Mouse (Mus musculus): ENCODE data around the gene Ppcs.

Gene Ppcs

DNA sequence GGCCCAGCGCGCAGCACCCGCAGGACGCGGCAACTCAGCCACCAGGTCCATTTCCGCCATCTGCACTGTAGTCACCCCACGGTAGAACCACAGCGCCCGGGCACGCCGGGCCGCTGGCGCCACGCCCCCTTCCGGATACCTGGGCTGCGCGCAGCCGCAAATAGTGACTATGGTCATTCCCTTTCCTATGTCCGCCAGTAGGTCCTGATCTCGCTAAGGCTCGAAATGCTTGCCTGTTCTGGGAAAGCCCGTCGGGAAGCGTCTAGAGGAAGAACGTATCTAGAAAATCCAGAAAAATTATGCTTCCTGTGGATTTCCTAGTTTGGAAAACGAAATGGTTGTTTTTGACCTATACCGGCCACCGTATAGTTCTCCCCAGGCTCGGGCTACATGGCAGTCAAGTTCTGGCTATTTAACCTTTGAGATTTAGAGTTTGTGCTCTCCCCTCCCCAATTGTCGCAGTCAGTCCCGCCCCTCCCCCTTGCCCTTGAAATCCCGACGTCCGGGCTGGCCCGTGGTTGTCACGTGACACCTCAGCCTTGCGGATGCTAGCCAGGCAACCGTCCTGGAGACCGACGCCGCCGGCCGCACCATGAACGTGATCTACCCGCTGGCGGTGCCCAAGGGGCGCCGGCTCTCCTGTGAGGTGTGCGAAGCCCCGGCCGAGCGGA, at the start of gene Ppcs, which contains the start of gene Zmynd12:
Gene Ppcs (minus strand): TSS at position 127 of the 671 bp plus-strand sequence.
Gene Zmynd12 (plus strand): TSS at position 521 of the 671 bp plus-strand sequence.
- DNase-seq, result peak; percentile 94

GRCm38 (mm10) chr4:119467720-119468380, 45.6 kb upstream of the Ppcs start:
- peak; percentile 20 for DNase-seq

DNA sequence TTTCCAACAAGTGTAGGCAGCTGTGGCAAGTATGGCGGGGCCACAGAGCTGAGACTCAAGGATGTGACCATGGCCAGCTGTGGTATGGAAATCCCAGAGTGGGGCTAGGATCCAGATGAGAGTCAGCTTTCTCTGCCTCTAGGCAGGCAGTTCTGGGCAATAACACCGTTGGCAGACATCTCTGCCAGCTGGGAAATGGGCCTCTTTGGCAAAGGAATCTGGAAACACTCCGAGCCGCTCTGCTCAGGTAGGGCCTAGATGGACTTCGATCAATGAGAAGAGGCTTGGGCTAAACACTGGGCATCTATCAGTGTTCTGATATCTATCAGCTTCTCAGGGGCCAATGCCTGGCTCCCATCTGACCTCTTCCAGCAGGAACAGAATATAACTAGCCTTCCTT, 43.6 kb upstream of the Ppcs start:
- no peak for DNase-seq

DNA sequence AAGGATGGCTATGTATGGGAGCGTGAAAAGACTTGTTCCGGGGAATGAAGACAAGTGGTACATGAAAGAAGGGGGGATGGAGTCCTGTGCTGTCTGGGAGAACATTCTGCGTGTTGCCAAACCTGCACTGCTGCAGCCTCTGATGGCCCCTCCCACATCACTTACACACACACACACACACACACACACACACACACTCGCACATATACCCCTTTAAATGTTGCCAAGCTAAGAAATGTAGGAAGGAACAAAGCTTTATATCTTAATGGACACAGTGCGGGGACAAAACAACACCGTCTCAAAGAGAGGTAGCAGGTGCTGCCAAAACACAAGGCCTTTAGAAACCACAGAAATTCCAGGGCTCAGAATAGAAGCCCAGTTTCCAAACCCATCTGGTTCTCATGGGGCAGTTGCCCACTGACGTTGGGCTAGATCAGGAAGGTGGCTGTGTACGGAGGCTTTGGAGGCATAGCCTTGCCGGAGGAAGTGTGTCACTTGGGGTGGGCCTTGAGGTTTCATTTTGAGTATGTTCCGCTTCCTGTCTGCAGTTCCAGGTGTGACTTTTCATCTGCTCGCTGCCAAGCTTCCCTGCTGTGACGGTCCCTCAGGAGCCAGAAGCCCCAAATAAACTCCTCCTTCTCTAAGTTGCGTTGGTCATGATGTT, 41.7 kb upstream of the Ppcs start:
- DNase-seq, result no peak

DNA sequence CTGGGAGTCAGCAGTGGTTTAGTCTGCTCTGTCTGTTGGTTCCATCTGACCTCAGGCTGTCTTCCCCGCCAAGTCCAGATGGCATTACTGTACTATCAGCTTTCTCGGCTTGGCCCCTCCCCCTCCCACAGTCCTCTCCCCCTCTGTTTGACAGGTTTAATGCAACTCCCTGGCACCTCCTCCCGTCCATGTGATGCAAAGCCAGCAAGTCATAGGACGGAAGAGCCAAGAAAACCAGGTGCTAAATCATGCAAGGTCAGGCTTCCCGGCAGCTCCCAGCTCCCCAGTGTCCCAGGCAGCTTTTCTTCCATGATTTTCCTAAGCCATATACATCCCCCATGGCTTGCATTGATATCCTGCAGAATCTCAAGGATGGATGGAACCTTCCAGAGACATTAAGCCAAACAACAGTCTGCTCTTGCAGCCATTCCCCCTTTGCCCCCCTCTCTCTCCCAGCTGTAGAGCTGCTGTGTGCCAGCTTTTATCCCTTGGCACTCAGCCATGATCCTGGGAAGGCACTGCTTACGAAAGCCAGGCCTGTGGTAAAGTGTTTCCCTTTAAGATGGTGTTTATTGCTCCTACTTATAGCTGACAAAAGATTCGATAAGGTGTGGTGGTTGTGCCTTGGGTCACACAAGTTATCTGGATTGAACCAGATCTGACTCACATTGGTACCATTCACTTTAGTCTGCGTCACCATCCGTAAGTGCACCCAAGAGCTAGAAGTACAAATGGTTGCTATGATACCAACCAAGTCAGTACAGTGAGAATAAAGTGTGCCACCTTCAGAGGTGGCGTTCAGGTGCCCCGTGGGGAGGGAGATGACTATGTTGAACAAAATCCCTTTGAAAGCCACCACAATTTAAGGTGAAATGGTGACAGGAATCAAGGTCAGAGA, 40.9 kb upstream of the Ppcs start:
- DNase-seq, result peak; percentile 45

GRCm38 (mm10) chr4:119462457-119462856, 40.2 kb upstream of the Ppcs start:
- no peak for DNase-seq

DNA sequence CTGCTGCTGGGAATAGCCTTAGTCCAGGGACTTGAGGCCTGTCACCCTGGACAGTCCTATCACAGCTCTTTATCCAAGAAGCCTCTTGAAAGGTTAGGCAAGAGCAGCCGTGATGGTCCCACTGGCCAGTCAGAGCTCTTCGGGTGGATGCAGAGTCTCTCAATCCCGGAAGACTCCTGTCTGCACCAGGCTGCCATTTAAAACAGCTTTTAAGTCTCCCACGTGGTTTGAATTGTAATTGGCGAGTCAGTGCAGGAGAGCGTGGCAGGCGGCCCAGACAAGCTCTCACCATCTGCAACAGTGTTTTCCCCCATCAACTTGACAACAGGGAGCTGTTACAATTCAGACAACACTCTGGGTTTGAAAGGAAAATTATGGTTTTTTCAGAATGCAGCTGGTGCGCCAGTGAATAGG, 38.5 kb upstream of the Ppcs start:
- DNase-seq, result peak; percentile 28

- DNase-seq, result peak; percentile 34
These were observed 38.1 kb upstream of the Ppcs start for GRCm38 (mm10) chr4:119460296-119460695.

DNA sequence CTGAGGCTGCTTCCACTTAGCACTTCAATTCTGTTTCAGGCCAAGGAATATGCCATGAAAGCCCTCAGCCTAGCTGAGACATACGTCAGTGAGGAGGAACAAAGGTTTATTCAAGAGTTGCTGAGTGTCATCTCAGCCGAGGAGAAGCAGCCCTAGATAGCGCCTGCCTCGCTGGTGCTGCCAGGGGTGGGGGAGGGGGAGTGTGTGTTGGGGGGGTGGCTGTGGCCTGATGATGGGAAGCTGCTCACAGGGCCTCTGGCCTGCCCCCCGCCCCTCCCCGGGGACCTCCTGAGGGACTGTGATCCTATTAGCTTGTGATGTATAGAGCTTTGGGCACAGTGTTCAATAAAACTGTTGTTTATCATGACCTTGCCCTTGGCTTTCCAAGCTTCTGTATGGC, 31.3 kb upstream of the Ppcs start:
- no peak for DNase-seq

GRCm38 (mm10) chr4:119453128-119453527, 30.9 kb upstream of the Ppcs start:
- no peak for DNase-seq

DNA sequence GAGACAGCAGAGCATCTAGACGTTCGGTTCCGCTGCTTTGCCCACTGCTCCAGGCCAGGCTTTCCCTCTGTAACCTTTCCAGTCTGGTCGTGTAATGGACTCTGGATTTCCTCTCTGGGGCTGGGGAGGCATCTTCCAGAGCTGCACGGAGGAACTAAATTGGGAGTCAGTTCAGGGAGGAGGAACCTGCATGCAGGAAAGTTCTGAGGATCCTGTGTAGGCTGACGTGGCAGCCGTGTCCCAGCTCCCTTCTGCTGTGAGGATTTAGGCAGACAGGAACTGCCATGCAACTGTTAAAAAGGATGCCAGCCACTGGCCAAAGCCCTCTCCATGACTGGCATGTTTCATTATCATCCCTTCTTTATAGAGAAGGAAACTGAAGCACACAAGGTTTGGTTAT, 28.2 kb upstream of the Ppcs start:
- DNase-seq, result no peak

DNA sequence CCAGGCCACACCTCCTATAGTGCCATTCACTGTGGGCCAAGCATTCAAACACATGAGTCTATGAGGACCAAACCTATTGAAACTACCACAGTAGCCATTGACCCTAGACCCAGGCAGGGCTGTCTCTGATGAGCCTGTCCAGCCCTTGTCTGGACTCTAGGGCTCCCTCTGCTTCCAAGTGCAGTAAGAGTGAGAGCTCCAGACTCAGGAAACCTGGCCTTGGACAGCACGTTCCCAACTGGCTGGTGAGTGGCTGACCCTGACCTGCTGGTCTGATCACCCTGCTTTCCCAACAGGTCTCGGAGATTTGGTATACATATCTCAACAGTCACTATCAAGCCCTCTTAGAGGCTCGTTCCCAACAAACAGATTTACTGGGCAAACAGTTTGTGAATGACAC, 25.6 kb upstream of the Ppcs start:
- DNase-seq, result no peak

GRCm38 (mm10) chr4:119447261-119447660, 25.0 kb upstream of the Ppcs start:
- DNase-seq, result no peak

DNA sequence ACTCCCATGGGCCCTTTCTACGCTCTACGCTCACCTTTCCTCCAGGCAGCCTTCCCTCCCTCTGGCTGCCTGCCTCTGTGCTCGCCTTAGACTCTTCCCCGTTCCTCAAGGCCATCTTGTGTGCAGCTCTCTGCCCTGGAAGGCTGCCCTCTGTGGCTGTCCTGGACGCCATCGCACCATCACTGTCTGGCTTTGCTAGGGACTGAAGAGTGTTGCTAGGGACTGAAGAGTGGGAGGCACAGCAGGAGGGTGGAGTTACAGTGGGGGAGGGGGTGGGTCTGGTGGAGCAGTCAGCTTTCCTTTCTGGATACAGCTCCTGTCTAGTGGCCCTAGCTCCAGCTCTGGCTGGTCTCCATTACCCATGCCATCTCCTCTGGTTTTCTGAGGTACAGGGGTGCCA, 20.3 kb upstream of the Ppcs start:
- no peak for DNase-seq

GRCm38 (mm10) chr4:119441836-119442235, 19.6 kb upstream of the Ppcs start:
- DNase-seq, result no peak

DNA sequence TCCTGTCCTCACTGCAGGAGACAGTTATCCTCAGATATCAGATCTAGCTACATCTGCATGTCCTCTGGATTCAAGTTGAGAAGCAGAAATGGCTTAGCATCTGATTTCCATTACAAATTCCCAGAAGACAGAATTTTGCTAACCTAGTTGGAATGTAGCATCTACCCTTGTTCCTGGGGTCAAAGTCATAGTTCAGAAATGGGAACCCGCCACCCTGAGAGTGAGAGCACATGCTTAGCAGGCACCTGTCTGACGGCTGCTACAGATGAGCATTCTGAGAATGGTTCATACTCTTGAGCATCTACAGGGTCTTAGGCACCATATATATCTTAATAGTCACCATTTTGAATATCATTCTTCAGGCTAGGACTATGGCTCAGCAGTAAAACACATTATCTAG, 15.7 kb upstream of the Ppcs start:
- DNase-seq, result no peak

- peak; percentile 74 for DNase-seq
These were observed 8.5 kb upstream of the Ppcs start for GRCm38 (mm10) chr4:119430678-119431077.

GRCm38 (mm10) chr4:119427680-119428079, 5.5 kb upstream of the Ppcs start:
- no peak for DNase-seq

DNA sequence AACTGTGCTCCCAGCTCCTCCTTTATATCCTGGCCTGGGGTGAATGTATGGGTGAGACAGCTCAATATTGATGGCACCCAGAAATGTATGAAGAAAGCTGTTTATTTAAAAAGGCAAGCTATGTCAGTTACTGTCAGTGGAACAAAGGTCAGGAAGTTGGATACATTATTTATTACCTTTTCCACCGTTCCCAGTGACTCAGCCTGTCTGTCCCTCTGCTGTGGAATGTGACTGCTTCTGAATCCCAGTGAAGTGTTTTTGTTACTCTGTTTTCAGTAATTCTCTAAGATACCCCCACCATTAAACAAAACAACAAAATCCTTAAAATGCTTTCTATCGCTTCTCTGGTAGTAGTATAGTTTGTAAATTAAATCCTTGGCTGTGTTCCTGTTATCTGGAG, 3.4 kb upstream of the Ppcs start:
- no peak for DNase-seq

DNA sequence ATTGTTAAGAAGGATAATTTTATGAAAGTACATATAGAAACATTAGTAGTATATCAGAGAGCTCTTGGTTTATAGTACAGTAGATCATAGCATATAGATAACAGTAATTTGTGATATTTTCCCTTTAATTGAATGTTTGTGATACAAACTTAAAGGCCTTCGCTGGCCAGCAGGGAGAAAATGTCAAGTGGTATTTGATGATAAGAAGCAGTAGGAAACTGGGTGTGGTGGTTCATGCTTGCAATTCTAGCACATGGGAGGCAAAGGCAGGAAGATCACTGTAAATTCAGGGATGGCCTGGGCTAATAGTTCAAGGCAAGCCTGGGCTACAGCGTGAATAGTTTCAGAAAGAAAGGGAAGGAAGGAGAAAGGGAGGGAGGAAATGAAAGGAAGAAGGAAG, 2.9 kb upstream of the Ppcs start:
- no peak for DNase-seq

- no peak for DNase-seq
These were observed 313 bp downstream of the Ppcs start for GRCm38 (mm10) chr4:119421921-119422293.

DNA sequence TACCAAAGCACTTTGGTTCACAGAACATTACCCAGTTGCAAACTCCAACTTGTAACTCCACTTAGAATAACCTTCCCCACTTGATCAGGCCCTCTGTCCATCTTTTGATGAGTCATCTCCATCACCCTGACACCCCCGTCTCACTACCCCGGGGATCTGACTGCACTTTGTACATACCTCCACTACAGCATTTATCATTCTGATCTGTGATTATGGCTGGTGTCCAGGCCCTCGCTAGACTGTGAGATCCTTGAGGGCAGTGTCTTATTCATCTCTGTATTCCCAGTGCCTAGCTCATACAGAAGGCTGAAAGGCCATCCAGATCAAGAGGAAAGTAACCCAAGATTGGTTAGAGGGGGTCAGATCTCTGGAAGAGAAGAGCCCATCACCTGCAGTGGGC, 1.0 kb downstream of the Ppcs start:
- peak; percentile 20 for DNase-seq

DNA sequence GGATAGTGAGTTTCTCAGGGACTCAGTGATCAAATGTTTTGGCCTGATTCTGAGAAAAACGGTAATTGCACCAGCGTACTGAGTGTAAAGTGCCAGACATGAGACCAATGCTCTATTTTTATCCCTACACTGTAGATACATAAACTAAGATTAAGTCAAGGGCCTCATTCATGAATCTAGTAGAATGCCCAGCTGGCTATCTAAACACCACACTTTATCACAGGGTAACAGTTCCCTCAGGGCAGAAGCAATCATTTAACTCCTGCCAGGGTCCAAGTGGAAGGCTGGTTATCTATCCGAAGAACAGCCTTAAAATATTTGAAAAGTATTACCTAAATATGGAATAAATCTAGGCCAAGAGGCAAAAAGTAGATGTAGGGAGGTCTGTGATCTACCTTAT, 4.3 kb downstream of the Ppcs start:
- DNase-seq, result no peak
